Mouse (Mus musculus) layer of hippocampus, postnatal 10 days (tissue): ENCODE data around the gene Gng13. TPM values are rescaled to one million over a fixed set of nuclear protein-coding genes. Genes with fewer than 3 reads are reported as not detected.

Source experiments
- DNase-seq, 2 experiments: peaks; one replicate each; pipeline ENCODE4 v3.0.0; 2021; ENCODE audit warnings: low spot score in 2 of 2
- long read RNA-seq: library from polyadenylated mRNA; stranded (forward); transcript quantifications from one replicate; pipeline ENCODE4 v2.0.0, GENCODE M21; 2023
- total RNA-seq, 2 experiments: library from RNA; stranded (reverse); gene quantifications; 2 replicates each; pipeline ENCODE4 v1.2.3; 2021

Gene Gng13
- total RNA-seq: 10 to 100 TPM; 55.4 to 57.2 TPM
- long read RNA-seq, transcript Gng13-201 (3 exons, 347 nt): major isoform, 37 of 39 reads
- long read RNA-seq, partial matches to known transcripts: 0 of 39 reads
- long read RNA-seq, other reads (novel, unspliced or antisense): 0 of 39 reads

GRCm38 (mm10) chr17:25716711-25717637 lies at the start of gene Gng13:
Gene Gng13, plus strand, starts transcription at chr17:25717171.
- DNase-seq: no peak

- no peak for DNase-seq
Observed at GRCm38 (mm10) chr17:25668481-25669055, 48.4 kb upstream of the Gng13 start.

GRCm38 (mm10) chr17:25672982-25673381 lies 44.0 kb upstream of the Gng13 start:
- peak in 1 of 2 experiments; percentile 38 for DNase-seq

- no peak for DNase-seq
Observed at GRCm38 (mm10) chr17:25677969-25678368, 39.0 kb upstream of the Gng13 start.

- DNase-seq: no peak
Observed at GRCm38 (mm10) chr17:25679818-25680217, 37.2 kb upstream of the Gng13 start.

GRCm38 (mm10) chr17:25681636-25682035 lies 35.3 kb upstream of the Gng13 start:
- DNase-seq: no peak

- no peak for DNase-seq
Observed at GRCm38 (mm10) chr17:25686323-25686722, 30.6 kb upstream of the Gng13 start.

- DNase-seq: no peak
Observed at GRCm38 (mm10) chr17:25688922-25689321, 28.0 kb upstream of the Gng13 start.

- no peak for DNase-seq
Observed at GRCm38 (mm10) chr17:25696263-25696662, 20.7 kb upstream of the Gng13 start.

- DNase-seq: peak; percentile 89 to 90
Observed at GRCm38 (mm10) chr17:25698446-25698845, 18.5 kb upstream of the Gng13 start.

- DNase-seq: no peak
Observed at GRCm38 (mm10) chr17:25700863-25701496, 16.0 kb upstream of the Gng13 start.

GRCm38 (mm10) chr17:25709994-25710393 lies 7.0 kb upstream of the Gng13 start:
- DNase-seq: no peak

- DNase-seq: no peak
Observed at GRCm38 (mm10) chr17:25711136-25711535, 5.8 kb upstream of the Gng13 start.

GRCm38 (mm10) chr17:25715627-25716026 lies 1.3 kb upstream of the Gng13 start:
- no peak for DNase-seq

- DNase-seq: no peak
Observed at GRCm38 (mm10) chr17:25716130-25716529, 841 bp upstream of the Gng13 start.

- no peak for DNase-seq
Observed at GRCm38 (mm10) chr17:25717691-25718090, 720 bp downstream of the Gng13 start.

- no peak for DNase-seq
Observed at GRCm38 (mm10) chr17:25721476-25721875, 4.5 kb downstream of the Gng13 start.

GRCm38 (mm10) chr17:25723470-25723869 lies 6.5 kb downstream of the Gng13 start:
- no peak for DNase-seq

GRCm38 (mm10) chr17:25723919-25724318 lies 6.9 kb downstream of the Gng13 start:
- DNase-seq: no peak

- DNase-seq: no peak
Observed at GRCm38 (mm10) chr17:25725264-25725663, 8.3 kb downstream of the Gng13 start.

- peak; percentile 98 for DNase-seq
Observed at GRCm38 (mm10) chr17:25727265-25728008, 10.5 kb downstream of the Gng13 start, which contains the start of the genes Chtf18 and Rpusd1. Gene Chtf18, minus strand, starts transcription at chr17:25727419. Gene Rpusd1, plus strand, starts transcription at chr17:25727670.
